Mouse (Mus musculus) lung, embryonic 15.5 days (tissue): ENCODE measurements around the gene Gm43951. TPM values are rescaled to one million over a fixed set of nuclear protein-coding genes. Genes with fewer than 3 reads are reported as not detected.

ENCODE experiments used
- ATAC-seq: fragments of 200-750 bp; cut with Nextera tagmentation; 2 replicates; pipeline ENCODE4 v1.8.0; 2017; ENCODE audit warnings: moderate number of reproducible peaks, borderline replicate concordance; ENCODE audit not compliant: low FRiP score, low TSS enrichment; ENCODE audit errors: extremely low read depth
- H3K27ac ChIP-seq: fragments of 300-500 bp; sonication (generic); 2 replicates; pipeline ENCODE4 v1.5.1; 2015; ENCODE audit warnings: moderate library complexity, mild to moderate bottlenecking, inconsistent platforms
- H3K27me3 ChIP-seq: fragments of 300-500 bp; sonication (generic); 2 replicates; pipeline ENCODE4 v1.6.1; 2015; ENCODE audit warnings: inconsistent platforms
- H3K36me3 ChIP-seq: fragments of 300-500 bp; sonication (generic); 2 replicates; pipeline ENCODE4 v1.6.1; 2015; ENCODE audit warnings: inconsistent platforms
- H3K4me1 ChIP-seq: fragments of 300-500 bp; sonication (generic); 2 replicates; pipeline ENCODE4 v1.6.1; 2015; ENCODE audit warnings: inconsistent platforms
- H3K4me2 ChIP-seq: fragments of 300-500 bp; sonication (generic); 2 replicates; pipeline ENCODE4 v1.6.1; 2015; ENCODE audit warnings: inconsistent platforms, mild to moderate bottlenecking, moderate library complexity
- H3K4me3 ChIP-seq: fragments of 300-500 bp; sonication (generic); 2 replicates; pipeline ENCODE4 v1.5.1; 2015; ENCODE audit warnings: mild to moderate bottlenecking, inconsistent platforms
- H3K9ac ChIP-seq: fragments of 300-500 bp; sonication (generic); 2 replicates; pipeline ENCODE4 v1.6.1; 2015; ENCODE audit warnings: inconsistent platforms
- H3K9me3 ChIP-seq: fragments of 300-500 bp; sonication (generic); 2 replicates; pipeline ENCODE4 v1.6.1; 2016; ENCODE audit warnings: inconsistent platforms
- WGBS: fragments of 180-500 bp; shearing (Covaris S2); methylation state at CpG from one replicate; pipeline ENCODE4 v1.1.7; 2015; 5-methylcytosine and 5-hydroxymethylcytosine counted together
- polyA plus RNA-seq: library from polyadenylated mRNA; unstranded; fragments of >200 nt; fragmentation: Nextera tagmentation; extraction: Ambion mirVana; gene quantifications from 2 replicates; pipeline ENCODE4 v1.2.1, GENCODE M21; 2015

Gm43951 gene
- polyA plus RNA-seq, 1 experiment from 2014 or later = 0.44 TPM

DNA sequence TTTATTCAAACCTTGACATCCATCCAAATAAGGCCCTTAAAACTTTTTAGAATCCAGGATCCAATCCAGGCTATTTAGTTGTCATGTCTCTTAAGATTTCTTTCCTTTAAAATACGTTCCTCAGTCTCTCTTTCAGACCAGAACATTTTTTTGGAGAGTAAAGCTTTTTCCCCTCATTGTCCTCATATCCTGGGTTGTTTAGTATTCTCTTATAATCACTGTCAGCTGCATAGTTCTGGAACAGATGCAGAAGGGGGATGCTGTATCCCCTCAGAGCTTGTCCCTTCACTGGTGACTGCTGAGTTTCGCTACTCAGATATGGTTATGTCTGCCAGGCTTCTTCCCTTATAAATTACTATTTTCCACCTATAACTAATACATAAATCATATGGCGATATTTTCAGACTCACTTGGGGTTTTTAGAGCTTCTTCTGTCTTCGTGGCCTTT is 50.6 kb downstream of the Gm43951 start:
- no peak overlapping the region for H3K9ac ChIP-seq
- no peak overlapping the region for H3K27ac ChIP-seq
- ATAC-seq = no peak
- peaks cover 22% of the 10 kb centered on the region for H3K36me3 ChIP-seq
- H3K4me2 ChIP-seq = no peak overlapping the region
- 74% methylated on average over 4 of the region's 4 CpGs for WGBS
- H3K27me3 ChIP-seq = no peaks in the 10 kb centered on the region
- H3K9me3 ChIP-seq = no peaks in the 10 kb centered on the region
- no peak overlapping the region for H3K4me3 ChIP-seq
- H3K4me1 ChIP-seq = 0 out of 2 replicates have a peak, but pooled peaks cover 3% of the 10 kb centered on the region

DNA sequence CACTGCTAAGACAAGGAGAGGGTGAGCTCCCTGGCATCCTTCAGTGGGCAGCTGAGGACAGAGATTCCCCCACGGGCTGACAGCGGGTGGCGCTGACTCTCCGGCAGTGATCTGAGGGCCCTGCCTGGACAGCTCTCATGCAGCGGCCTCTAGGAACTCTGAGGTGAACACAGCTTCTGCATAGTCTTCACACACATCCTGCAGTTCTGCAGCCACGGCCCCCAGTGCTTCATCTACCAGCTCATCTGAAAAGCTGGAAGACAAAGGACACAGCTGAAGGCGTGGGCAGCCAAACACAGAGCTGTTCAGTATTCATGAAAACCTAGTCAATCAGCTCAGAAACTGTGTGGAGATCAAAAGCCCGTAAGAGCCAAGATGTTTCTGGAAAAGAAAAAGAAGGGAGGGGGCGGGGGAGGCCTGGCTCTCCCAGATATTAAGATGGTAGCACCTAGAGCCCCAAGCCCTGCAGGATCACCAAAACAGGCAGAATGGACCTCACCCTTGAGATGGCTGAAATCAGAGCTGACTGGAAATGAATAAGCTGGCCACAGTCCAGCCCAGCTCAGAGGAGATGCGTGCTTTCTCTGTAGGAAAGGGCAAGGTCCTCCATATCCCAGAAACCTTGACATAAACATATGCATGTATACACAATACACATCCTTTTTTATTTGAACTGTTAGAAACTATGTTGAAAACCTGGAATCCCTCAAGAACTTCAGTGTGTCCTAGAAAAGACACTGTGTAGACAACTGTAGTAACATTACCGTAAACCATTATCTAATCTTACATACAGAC is 51.3 kb downstream of the Gm43951 start:
- no peak for ATAC-seq
- 73% methylated on average over 11 of the region's 11 CpGs for WGBS

More for the DNA sequence above, 51.3 kb downstream of the Gm43951 start:
- peaks cover 22% of the 10 kb centered on the region for H3K36me3 ChIP-seq
- no peak overlapping the region for H3K27ac ChIP-seq
- H3K9me3 ChIP-seq = no peaks in the 10 kb centered on the region
- H3K4me1 ChIP-seq = 0 out of 2 replicates have a peak, but pooled peaks cover 3% of the 10 kb centered on the region
- H3K9ac ChIP-seq = no peak overlapping the region
- H3K4me3 ChIP-seq = no peak overlapping the region
- no peaks in the 10 kb centered on the region for H3K27me3 ChIP-seq
- no peak overlapping the region for H3K4me2 ChIP-seq

Other genes starting within 250 kb of the Gm43951 start
- gene Aipl1, start 169.3 kb downstream of the Gm43951 start, polyA plus RNA-seq = 0.43 and 0.72 TPM in 2 replicates
- gene Pimreg, start 164.8 kb downstream of the Gm43951 start, polyA plus RNA-seq = 153 and 156 TPM in 2 replicates
- gene Pitpnm3, start 71.1 kb downstream of the Gm43951 start, polyA plus RNA-seq = 1.8 and 1.9 TPM in 2 replicates
- 18.8 and 19.0 TPM in 2 replicates for gene 4933427D14Rik, start 619 bp upstream of the Gm43951 start, polyA plus RNA-seq
- 184 and 186 TPM in 2 replicates for gene Txndc17, start 707 bp upstream of the Gm43951 start, polyA plus RNA-seq
- 45.5 and 46.9 TPM in 2 replicates for gene Med31, start 8.8 kb upstream of the Gm43951 start, polyA plus RNA-seq
- 0.05 and 0.24 TPM in 2 replicates for gene Slc13a5, start 60.4 kb upstream of the Gm43951 start, polyA plus RNA-seq
- 6.0 and 7.3 TPM in 2 replicates for gene Xaf1, start 94.8 kb upstream of the Gm43951 start, polyA plus RNA-seq
- gene Fbxo39, start 107.6 kb upstream of the Gm43951 start, polyA plus RNA-seq = not detected in 2 replicates
- 11.4 and 11.8 TPM in 2 replicates for gene Tekt1, start 155.6 kb upstream of the Gm43951 start, polyA plus RNA-seq
- 156 and 158 TPM in 2 replicates for gene Smtnl2, start 204.9 kb upstream of the Gm43951 start, polyA plus RNA-seq
- 0.14 and 0.26 TPM in 2 replicates for gene Ggt6, start 228.7 kb upstream of the Gm43951 start, polyA plus RNA-seq
- gene Mybbp1a, start 234.5 kb upstream of the Gm43951 start, polyA plus RNA-seq = 137 and 140 TPM in 2 replicates